Mouse (Mus musculus) brain, embryonic 14.5 days (tissue): ENCODE data around the gene Spsb2. TPM values are rescaled to one million over a fixed set of nuclear protein-coding genes. Genes with fewer than 3 reads are reported as not detected.
A peak's percentile ranks its signal among the peaks of the same experiment; 100 is the strongest.

Experiments used
- DNase-seq: peaks from one replicate; pipeline ENCODE4 v3.0.0-alpha.2; 2011; ENCODE audit warnings: low read depth
- CTCF ChIP-seq: fragments of 200-500 bp; IDR thresholded peaks from 2 replicates; pipeline ENCODE4 v1.5.1; 2012; ENCODE audit warnings: inconsistent platforms, mild to moderate bottlenecking, moderate library complexity, borderline replicate concordance; ENCODE audit not compliant: insufficient read depth, insufficient read length; ENCODE audit errors: extremely low read depth
- POLR2A ChIP-seq: fragments of 200-500 bp; IDR thresholded peaks from 2 replicates; pipeline ENCODE4 v1.6.1; 2012; ENCODE audit warnings: mild to moderate bottlenecking, inconsistent platforms, borderline replicate concordance; ENCODE audit not compliant: poor library complexity, insufficient read depth, insufficient read length, severe bottlenecking; ENCODE audit errors: extremely low read depth
- polyA plus RNA-seq: library from polyadenylated mRNA; depleted of rRNA; stranded (reverse); fragments of >200 nt; gene quantifications from 2 replicates; pipeline ENCODE4 v1.2.3, GENCODE M21; 2012

The Spsb2 gene
- polyA plus RNA-seq, 1 experiment: 5.3 TPM

DNA sequence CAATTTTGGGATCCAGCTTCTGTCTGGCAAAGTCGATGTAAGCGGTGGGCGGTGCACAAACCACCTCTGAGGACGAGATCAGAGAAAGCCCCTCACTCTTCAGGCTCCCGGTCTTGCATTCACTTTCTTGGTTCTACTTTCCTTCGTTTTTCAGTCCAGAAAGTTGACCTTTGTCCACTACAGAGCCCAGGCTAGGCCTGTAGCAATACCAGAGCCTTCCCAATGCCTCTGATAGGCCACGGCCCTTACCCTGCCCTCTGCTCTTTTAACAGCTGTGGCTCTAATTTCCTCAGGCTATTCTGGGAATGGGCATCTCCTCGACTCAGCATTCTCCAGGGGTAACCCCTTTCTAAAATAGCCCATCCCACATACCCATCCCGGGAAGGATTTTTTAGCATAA, 4.4 kb downstream of the Spsb2 start:
- DNase-seq: no peak
- TF ChIP-seq CTCF: no peak

DNA sequence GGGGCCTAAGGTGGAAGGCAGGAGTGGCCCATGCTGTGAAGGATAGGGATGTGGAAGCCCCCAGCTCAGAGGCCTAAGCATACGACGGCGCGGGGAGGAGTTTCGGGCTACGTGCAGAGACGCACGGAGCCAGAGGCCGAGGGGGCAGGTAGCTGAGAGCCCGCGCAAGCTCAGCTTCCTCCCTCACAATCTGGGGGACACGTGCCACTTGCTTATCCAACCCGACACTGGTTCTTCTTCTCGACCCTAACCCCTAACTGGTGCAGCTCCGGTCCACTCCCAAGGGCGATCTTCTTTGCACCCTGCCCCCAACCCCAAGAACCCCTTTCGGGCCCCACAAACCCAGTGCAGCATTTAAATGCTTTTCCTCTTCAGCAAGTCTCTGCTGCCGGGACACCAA, 5.0 kb downstream of the Spsb2 start:
- DNase-seq: peak; percentile 90
- TF ChIP-seq CTCF: no peak
- peak; percentile 28; the same call in 1 of the 2 replicates for TF ChIP-seq POLR2A

DNA sequence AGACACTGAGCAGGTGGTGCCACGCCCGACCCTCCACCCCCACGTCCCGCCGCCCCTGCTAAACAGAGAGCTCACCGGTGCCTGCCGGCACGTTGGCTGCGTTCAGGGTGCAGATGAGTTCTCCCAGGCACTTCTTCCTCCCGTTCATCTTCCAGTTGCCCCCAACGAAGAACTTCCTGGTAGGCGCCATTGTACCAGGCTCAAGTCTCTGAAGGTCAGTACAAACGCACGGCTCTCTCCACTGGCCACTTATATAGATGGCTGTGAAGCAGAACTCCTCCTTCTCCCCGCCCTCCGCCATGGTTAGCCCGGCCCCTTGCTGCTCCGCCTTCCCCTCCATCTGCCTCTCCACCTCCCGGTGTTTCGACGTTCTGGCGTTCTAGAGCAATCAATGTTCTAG, 5.5 kb downstream of the Spsb2 start, which contains the start of gene Tpi1:
Tpi1 (minus strand) TSS at position 364 of the 400 bp plus-strand sequence.
- DNase-seq: peak; percentile 95
- peak; percentile 76; the same call in 1 of the 2 replicates for TF ChIP-seq POLR2A
- no peak for TF ChIP-seq CTCF

DNA sequence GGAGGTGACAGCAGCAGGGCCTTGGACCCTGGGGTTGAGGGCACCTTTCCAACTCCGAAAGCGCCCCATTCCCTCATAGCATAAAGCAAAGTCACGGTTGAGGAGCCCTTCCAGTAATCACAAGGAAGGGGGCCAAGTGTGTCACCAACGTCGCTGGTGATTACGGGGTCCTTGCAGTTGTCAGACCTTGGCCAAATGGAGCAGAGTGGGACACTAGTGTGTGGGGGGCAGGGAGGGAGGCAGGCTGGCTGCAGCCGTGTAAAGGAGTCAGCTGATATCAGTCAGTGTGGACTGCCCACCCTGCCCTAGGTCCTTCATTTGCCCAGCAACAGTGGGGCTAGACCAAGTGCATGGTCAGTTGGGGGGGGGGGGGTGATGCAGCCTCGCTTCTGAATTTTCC, 6.0 kb downstream of the Spsb2 start:
- no peak for DNase-seq
- TF ChIP-seq CTCF: no peak
- TF ChIP-seq POLR2A: no peak

DNA sequence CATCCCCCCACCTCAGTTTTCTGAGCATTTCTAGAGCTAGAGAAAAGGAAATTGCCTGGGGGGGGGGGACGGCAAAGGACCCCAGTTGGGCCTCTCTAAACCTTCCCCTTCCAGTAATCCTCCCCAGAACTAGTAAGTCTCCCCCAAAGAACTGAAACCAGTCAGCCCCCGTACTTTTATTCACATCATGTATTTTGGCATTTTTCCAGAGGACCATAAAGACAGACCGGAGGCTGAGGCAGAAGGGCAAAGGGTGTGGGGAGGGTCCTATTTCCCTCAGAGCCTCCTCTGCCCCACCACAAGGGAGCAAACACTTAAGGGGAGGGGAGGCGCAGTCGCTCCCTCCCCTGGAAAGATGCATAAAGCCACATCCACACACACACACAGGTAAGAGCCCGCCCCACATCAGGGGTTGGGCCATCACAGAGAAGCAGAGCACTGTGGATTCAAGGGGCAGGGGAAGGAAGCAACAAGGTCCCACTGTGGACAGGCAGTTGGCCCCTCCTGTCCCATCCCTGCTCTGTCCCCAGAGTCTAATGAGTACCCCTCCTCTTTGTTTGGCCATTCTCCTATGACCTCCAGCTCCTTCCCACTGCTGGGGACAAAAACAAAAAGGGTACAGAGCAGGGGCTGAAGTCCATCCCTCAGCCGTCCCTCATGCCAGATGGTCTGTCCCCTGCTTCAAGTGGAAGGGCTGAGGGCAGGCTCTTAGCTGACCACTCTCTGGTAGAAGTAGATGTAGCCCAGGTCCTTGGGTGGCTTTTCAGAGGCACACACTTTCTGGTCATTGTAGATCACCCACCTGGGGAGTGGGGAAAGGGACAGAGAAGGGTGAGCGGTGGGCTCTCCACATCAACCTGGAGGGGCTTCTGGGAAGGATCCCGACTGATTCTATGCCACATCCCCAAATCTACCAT, 6.7 kb downstream of the Spsb2 start:
- DNase-seq: peak; percentile 33
- TF ChIP-seq CTCF: no peak
- TF ChIP-seq POLR2A: no peak

DNA sequence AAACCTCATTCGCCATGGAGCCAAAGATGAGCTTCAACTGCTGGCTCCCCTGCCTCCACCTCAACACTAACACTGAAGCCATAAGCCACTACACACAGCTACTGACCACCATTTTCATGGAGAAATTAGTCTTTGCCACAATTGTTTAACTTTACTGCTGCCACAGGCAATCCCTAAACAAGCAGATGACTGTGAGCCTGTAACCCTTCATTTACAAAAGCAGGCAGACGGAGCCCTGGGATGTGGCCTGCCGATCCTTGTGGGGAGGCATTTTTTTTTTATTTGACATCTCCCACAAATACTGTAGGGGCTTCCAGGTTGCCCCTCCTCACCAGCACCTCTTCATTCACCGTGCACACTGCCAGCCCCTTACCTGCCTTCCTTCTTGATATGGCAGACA, 8.2 kb downstream of the Spsb2 start:
- DNase-seq: no peak
- TF ChIP-seq POLR2A: no peak
- TF ChIP-seq CTCF: no peak

DNA sequence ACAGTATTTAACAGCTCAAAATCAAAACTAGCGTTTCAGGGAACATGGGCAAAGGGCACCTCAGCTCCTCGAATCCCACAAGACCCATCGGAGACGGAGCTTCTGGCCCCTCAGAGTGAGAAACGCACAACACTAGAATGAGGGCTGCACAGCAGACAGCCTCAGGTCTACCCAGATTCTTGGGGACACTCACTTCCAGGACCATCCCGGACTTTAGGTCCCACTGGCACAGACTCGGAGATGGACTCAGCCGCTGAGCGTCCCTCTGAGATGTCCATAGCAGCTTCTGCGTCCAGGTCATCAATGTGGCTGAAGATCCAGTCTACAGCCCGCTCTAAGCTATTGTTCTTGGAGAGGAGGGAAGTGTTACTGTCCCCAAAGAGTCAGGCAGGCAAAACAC, 8.7 kb downstream of the Spsb2 start:
- no peak for DNase-seq
- TF ChIP-seq POLR2A (no peak), CTCF (no peak)

DNA sequence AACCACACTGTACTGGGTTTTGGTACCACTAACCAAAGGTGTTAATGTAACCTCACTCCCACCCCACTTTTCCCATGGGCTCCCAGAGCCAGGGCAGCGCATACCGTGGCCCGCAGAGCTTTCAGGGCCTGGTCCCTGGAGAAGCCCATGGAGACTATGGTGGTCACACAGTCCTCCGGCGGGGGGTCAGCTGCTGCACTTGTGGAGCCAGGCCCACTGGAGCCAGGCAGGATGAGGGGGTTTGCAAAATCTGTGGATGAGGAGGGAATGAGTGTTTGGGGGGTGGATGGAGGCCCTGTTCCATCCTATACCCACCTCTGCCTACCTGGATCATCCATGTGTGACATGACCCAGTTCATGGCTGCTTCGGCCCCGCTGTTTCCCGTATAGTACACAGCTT, 9.1 kb downstream of the Spsb2 start:
- TF ChIP-seq CTCF (no peak), POLR2A (no peak)
- DNase-seq: no peak

DNA sequence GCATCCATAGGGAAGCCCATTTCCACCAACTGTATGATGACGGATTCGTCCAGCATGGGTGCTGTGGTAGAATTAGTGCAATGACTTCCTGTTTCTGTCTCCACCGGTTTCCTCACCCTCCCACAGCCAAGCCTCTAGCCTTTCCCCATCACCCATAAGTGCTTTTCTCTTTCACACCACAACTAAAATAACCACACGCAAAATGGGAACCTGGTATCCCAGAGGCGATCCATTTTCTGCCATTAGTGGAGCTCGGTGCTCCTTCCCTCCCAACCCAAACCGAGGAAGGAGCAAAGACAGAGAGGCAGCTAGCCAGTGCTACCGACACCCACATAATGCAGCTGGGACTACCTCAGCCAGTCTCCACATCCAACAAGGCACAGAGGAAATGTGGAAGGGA, 9.5 kb downstream of the Spsb2 start:
- no peak for TF ChIP-seq CTCF
- no peak for TF ChIP-seq POLR2A
- DNase-seq: no peak

DNA sequence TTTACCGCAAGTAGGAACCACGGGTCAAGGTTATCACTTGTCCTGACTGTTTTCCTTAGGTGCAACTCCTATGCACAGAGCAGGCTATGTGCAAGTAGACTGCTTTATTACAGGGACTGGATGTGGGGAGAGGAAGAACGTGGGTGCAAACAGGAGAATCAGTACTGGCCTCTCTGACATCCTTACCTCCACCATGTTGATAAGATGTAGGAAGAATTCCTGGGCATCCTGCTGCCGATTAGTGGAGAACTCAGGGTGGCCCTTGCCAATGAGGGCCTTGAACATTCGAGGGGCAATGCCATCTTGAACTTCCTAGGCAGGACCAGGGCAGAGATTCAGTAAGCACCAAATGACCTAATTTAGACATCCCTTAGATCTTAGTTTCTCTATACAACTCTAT, 12.4 kb downstream of the Spsb2 start:
- no peak for DNase-seq

DNA sequence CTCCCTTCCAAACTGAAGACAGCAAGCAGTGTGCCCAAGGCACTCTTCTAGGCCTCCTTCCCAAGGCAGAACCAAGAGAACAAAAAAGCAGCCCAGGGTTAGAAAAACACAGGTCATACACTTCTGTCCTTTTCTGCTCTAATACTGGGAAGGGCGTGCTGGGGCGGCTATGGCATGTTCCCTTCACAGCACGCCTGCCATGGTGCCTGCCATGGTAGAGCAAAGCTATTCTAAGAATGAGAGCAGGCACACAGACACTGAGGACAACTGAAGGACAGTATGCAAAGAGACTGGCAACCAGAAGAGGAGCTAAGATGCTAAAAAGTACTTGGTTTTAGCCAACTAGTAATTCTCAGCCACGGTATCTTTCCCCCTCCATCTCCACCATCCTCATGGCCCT, 13.6 kb downstream of the Spsb2 start:
- no peak for DNase-seq
- TF ChIP-seq CTCF (no peak), POLR2A (no peak)

More for the DNA sequence above, 12.4 kb downstream of the Spsb2 start:
- no peak for TF ChIP-seq CTCF
- TF ChIP-seq POLR2A: no peak

DNA sequence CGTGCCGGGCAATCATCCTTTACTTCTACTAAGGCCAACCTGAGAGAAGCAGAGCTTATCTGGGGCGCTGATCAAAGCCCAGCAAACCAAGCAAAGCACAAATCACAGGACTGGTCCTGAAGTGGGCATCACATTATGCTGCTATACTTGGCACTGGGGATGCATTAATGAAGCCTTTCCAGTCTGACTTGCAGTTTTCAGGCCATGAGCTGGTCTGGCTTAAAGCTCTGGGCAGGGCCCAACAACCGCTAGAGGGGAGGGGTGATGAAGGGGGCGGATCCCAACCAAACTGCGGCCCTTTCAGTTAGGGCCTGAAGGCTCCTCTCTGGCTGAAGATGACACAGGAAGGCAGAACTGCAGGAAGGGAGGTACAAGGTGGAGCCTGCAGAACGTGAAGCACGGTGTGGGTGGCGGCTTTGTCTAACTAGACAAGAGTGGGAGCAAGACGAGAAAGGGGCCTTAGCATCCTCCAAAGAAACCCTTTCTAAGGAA, 19.7 kb downstream of the Spsb2 start:
- peak; percentile 70 for DNase-seq
- no peak for TF ChIP-seq CTCF
- no peak for TF ChIP-seq POLR2A

DNA sequence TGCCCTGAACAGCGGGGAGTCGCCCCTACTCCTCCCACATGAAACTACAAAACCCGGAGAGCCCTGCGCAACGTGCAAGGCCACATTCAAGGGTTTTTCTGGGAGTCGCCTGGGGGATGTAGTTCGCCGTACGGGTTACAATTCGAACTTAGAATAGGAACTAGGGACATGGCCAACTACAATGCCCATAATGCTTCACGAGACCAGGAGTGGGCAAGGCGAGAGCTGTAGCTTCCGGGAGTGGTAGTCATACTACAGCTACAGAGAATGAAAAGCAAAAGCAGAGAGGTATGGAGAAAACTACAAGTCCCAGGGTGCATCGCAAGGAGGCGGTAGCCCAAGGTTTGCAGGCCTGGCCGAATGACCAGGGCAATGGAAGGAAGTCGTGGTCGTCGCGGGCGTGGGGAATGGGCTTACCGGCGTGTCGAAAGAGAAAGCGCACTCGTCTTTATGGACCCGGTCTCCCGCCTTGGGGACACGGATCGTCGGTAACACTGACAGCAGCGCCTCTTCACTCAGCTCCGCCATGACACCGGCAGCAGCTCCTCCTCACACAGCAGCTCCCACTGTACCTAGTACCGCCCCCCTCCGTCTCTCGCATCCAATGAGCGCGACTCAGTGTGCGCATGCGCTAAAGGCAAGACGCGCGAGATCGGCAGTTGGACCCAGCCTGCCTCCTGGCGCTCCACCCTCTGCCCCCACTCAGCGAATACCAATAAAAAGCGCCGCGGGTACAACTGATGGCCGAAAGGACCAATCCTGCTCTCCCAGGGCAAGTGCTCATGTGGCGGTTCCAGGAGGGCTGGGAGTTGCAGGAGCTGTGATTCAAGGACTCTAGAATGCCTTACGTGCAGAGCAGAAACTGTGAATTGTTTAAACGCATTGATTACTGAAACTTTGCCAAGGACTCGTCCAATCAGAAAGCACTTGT, 20.7 kb downstream of the Spsb2 start, which contains the start of the genes Usp5 and Cdca3:
Usp5 (minus strand) TSS at position 617 of the 931 bp plus-strand sequence.
Cdca3 (plus strand) TSS at position 680 of the 931 bp plus-strand sequence.
- DNase-seq: peak; percentile 100
- peak; percentile 84; the same call in 1 of the 2 replicates for TF ChIP-seq POLR2A
- 0 out of 2 replicates have a peak, but pooled peaks have one; percentile 8 for TF ChIP-seq CTCF
